Mouse (Mus musculus) hindbrain, embryonic 14.5 days (tissue): ENCODE data around the gene C330007P06Rik. TPM values are rescaled to one million over a fixed set of nuclear protein-coding genes. Genes with fewer than 3 reads are reported as not detected.
A peak's percentile ranks its signal among the peaks of the same experiment; 100 is the strongest.

Source experiments
- ATAC-seq: fragments of 200-750 bp; cut with Nextera tagmentation; 2 replicates; pipeline ENCODE4 v1.8.0; 2017; ENCODE audit warnings: moderate number of reproducible peaks, mild to moderate bottlenecking, moderate TSS enrichment, moderate library complexity; ENCODE audit not compliant: low FRiP score
- DNase-seq: peaks from one replicate; pipeline ENCODE4 v3.0.0-alpha.2; 2015; ENCODE audit warnings: low spot score
- H3K27ac ChIP-seq: fragments of 300-500 bp; sonication (generic); 2 replicates; pipeline ENCODE4 v1.5.1; 2014; ENCODE audit warnings: mild to moderate bottlenecking, moderate library complexity
- H3K27me3 ChIP-seq: fragments of 300-500 bp; sonication (generic); 2 replicates; pipeline ENCODE4 v1.6.1; 2014; ENCODE audit warnings: mild to moderate bottlenecking, low read length, mixed read lengths; ENCODE audit not compliant: control insufficient read depth, insufficient read depth
- H3K36me3 ChIP-seq: fragments of 300-500 bp; sonication (generic); replicated peaks from 2 replicates; pipeline ENCODE4 v1.6.1; 2014; ENCODE audit not compliant: control insufficient read depth, insufficient read depth
- H3K4me1 ChIP-seq: fragments of 300-500 bp; sonication (generic); replicated peaks from 2 replicates; pipeline ENCODE4 v1.6.1; 2014; ENCODE audit warnings: antibody characterized with exemption, low read length, mixed read lengths; ENCODE audit not compliant: control insufficient read depth, insufficient read depth
- H3K4me2 ChIP-seq: fragments of 300-500 bp; sonication (generic); replicated peaks from 2 replicates; pipeline ENCODE4 v1.6.1; 2014; ENCODE audit warnings: mild to moderate bottlenecking, moderate library complexity
- H3K4me3 ChIP-seq: fragments of 300-500 bp; sonication (generic); replicated peaks from 2 replicates; pipeline ENCODE4 v1.5.1; 2014; ENCODE audit warnings: mild to moderate bottlenecking, low read length
- H3K9ac ChIP-seq: fragments of 300-500 bp; sonication (generic); 2 replicates; pipeline ENCODE4 v1.6.1; 2014
- H3K9me3 ChIP-seq: fragments of 300-500 bp; sonication (generic); 2 replicates; pipeline ENCODE4 v1.6.1; 2016; ENCODE audit warnings: low read length; ENCODE audit not compliant: control insufficient read depth
- WGBS: fragments of 180-500 bp; shearing (Covaris S2); extraction: QIAGEN DNeasy Blood & Tissue Kit; methylation state at CpG from one replicate; pipeline ENCODE4 v1.1.7; 2014; 5-methylcytosine and 5-hydroxymethylcytosine counted together
- polyA plus RNA-seq: library from polyadenylated mRNA; unstranded; fragments of >200 nt; fragmentation: Nextera tagmentation; extraction: Ambion mirVana; gene quantifications from 2 replicates; pipeline ENCODE4 v1.2.1, GENCODE M21; 2014

Gene C330007P06Rik
- polyA plus RNA-seq, 1 experiment from 2014 or later: 24.6 TPM

GRCm38 (mm10) chrX:36884719-36885118 lies 10.8 kb upstream of the C330007P06Rik start:
- peaks cover 18% of the 10 kb centered on the region for H3K36me3 ChIP-seq
- no peak overlapping the region for H3K4me3 ChIP-seq
- H3K9ac ChIP-seq: no peak overlapping the region
- no peak for DNase-seq
- no peaks in the 10 kb centered on the region for H3K4me1 ChIP-seq
- 88% methylated on average over 1 of the region's 1 CpGs for WGBS
- no peak overlapping the region for H3K4me2 ChIP-seq
- no peaks in the 10 kb centered on the region for H3K9me3 ChIP-seq
- H3K27ac ChIP-seq: no peak overlapping the region
- no peaks in the 10 kb centered on the region for H3K27me3 ChIP-seq
- no peak for ATAC-seq

- Histone ChIP-seq H3K4me1 (peaks cover 6% of the 10 kb centered on the region), H3K36me3 (no peaks in the 10 kb centered on the region; the same call in 1 of the 2 replicates), H3K9ac (peak overlapping the region; percentile 77), H3K4me3 (peak overlapping the region; percentile 63), H3K27me3 (no peaks in the 10 kb centered on the region), H3K27ac (peak overlapping the region; percentile 72), H3K4me2 (peak overlapping the region; percentile 62), H3K9me3 (no peaks in the 10 kb centered on the region)
- WGBS: 14% methylated on average over 34 of the region's 36 CpGs
- ATAC-seq (peak; percentile 58), DNase-seq (no peak)
Observed at GRCm38 (mm10) chrX:36874704-36875128, 805 bp upstream of the C330007P06Rik start.

GRCm38 (mm10) chrX:36874178-36874696 lies 326 bp upstream of the C330007P06Rik start:
- 18% methylated on average over 53 of the region's 57 CpGs for WGBS
- Histone ChIP-seq H3K9ac (peak overlapping the region; percentile 77), H3K27me3 (no peaks in the 10 kb centered on the region), H3K4me1 (peaks cover 6% of the 10 kb centered on the region), H3K36me3 (no peaks in the 10 kb centered on the region; the same call in 1 of the 2 replicates), H3K4me3 (peak overlapping the region; percentile 63), H3K4me2 (peak overlapping the region; percentile 62), H3K9me3 (no peaks in the 10 kb centered on the region), H3K27ac (peak overlapping the region; percentile 72)
- DNase-seq (peak; percentile 71), ATAC-seq (peak; percentile 97)

- WGBS: 79% methylated on average over 3 of the region's 3 CpGs
- H3K36me3 ChIP-seq: no peaks in the 10 kb centered on the region
- no peak overlapping the region for H3K4me2 ChIP-seq
- DNase-seq (no peak), ATAC-seq (no peak)
- no peaks in the 10 kb centered on the region for H3K27me3 ChIP-seq
- H3K9me3 ChIP-seq: no peaks in the 10 kb centered on the region
- no peak overlapping the region for H3K27ac ChIP-seq
- H3K9ac ChIP-seq: no peak overlapping the region
- no peak overlapping the region for H3K4me3 ChIP-seq
- H3K4me1 ChIP-seq: peaks cover 2% of the 10 kb centered on the region
Observed at GRCm38 (mm10) chrX:36870372-36870771, 3.5 kb downstream of the C330007P06Rik start.

- H3K4me1 ChIP-seq: peaks cover 5% of the 10 kb centered on the region; the same call in 1 of the 2 replicates
- 54% methylated on average over 8 of the region's 8 CpGs for WGBS
- no peak for DNase-seq
- ATAC-seq: no peak
- peak overlapping the region; percentile 36 for H3K4me2 ChIP-seq
- H3K27me3 ChIP-seq: no peaks in the 10 kb centered on the region
- 0 out of 2 replicates have a peak overlapping the region, but pooled peaks have one; percentile 20 for H3K27ac ChIP-seq
- peak overlapping the region; percentile 38 for H3K4me3 ChIP-seq
- H3K9ac ChIP-seq: peak overlapping the region; percentile 28; the same call in 1 of the 2 replicates
- no peaks in the 10 kb centered on the region for H3K36me3 ChIP-seq
- H3K9me3 ChIP-seq: no peaks in the 10 kb centered on the region
Observed at GRCm38 (mm10) chrX:36864609-36865328, 9.1 kb downstream of the C330007P06Rik start.

GRCm38 (mm10) chrX:36863766-36864608 lies 9.9 kb downstream of the C330007P06Rik start:
- H3K27ac ChIP-seq: 0 out of 2 replicates have a peak overlapping the region, but pooled peaks have one; percentile 20
- ATAC-seq (peak; percentile 91), DNase-seq (peak; percentile 82)
- H3K9me3 ChIP-seq: no peaks in the 10 kb centered on the region
- WGBS: 18% methylated on average over 42 of the region's 44 CpGs
- peaks cover 5% of the 10 kb centered on the region; the same call in 1 of the 2 replicates for H3K4me1 ChIP-seq
- H3K27me3 ChIP-seq: no peaks in the 10 kb centered on the region
- H3K9ac ChIP-seq: peak overlapping the region; percentile 40; the same call in 1 of the 2 replicates
- H3K4me2 ChIP-seq: peak overlapping the region; percentile 47
- H3K36me3 ChIP-seq: no peaks in the 10 kb centered on the region
- peak overlapping the region; percentile 38 for H3K4me3 ChIP-seq

- DNase-seq: no peak
- ATAC-seq: no peak
- WGBS: 90% methylated on average over 8 of the region's 8 CpGs
- H3K9me3 ChIP-seq: no peaks in the 10 kb centered on the region
- H3K36me3 ChIP-seq: peaks cover 14% of the 10 kb centered on the region; the same call in 1 of the 2 replicates
- H3K9ac ChIP-seq: no peak overlapping the region
- no peaks in the 10 kb centered on the region for H3K4me1 ChIP-seq
- no peak overlapping the region for H3K4me3 ChIP-seq
- H3K4me2 ChIP-seq: no peak overlapping the region
- no peaks in the 10 kb centered on the region for H3K27me3 ChIP-seq
- no peak overlapping the region for H3K27ac ChIP-seq
Observed at GRCm38 (mm10) chrX:36852631-36853030, 21.3 kb downstream of the C330007P06Rik start.

GRCm38 (mm10) chrX:36847152-36847551 lies 26.8 kb downstream of the C330007P06Rik start:
- H3K27ac ChIP-seq: no peak overlapping the region
- no peaks in the 10 kb centered on the region for H3K4me1 ChIP-seq
- H3K4me2 ChIP-seq: no peak overlapping the region
- no peaks in the 10 kb centered on the region for H3K27me3 ChIP-seq
- no peak overlapping the region for H3K9ac ChIP-seq
- no peak overlapping the region for H3K4me3 ChIP-seq
- 79% methylated on average over 1 of the region's 1 CpGs for WGBS
- DNase-seq: no peak
- 0 out of 2 replicates have a peak, but pooled peaks cover 6% of the 10 kb centered on the region for H3K36me3 ChIP-seq
- no peaks in the 10 kb centered on the region for H3K9me3 ChIP-seq
- ATAC-seq: no peak
